Mouse (Mus musculus) kidney, postnatal 0 days (tissue): Measurements from ENCODE around the gene Cytl1. TPM values are rescaled to one million over a fixed set of nuclear protein-coding genes. Genes with fewer than 3 reads are reported as not detected.
A peak's percentile ranks its signal among the peaks of the same experiment; 100 is the strongest.

Experiments used
- ATAC-seq: fragments of 200-750 bp; cut with Nextera tagmentation; replicated peaks from 2 replicates; pipeline ENCODE4 v1.8.0; 2017; ENCODE audit warnings: low read depth, moderate number of reproducible peaks, moderate TSS enrichment, moderate library complexity; ENCODE audit not compliant: low FRiP score
- DNase-seq: peaks from one replicate; pipeline ENCODE4 v3.0.0-alpha.2; 2016; ENCODE audit warnings: low spot score
- H3K27ac ChIP-seq: fragments of 300-500 bp; sonication (generic); 2 replicates; pipeline ENCODE4 v1.5.1; 2014; ENCODE audit warnings: mild to moderate bottlenecking
- H3K27me3 ChIP-seq: fragments of 300-500 bp; sonication (generic); 2 replicates; pipeline ENCODE4 v1.6.1; 2014; ENCODE audit warnings: low read length, mixed read lengths; ENCODE audit not compliant: insufficient read depth
- H3K36me3 ChIP-seq: fragments of 300-500 bp; sonication (generic); 2 replicates; pipeline ENCODE4 v1.6.1; 2014; ENCODE audit warnings: low read length, mixed read lengths; ENCODE audit not compliant: insufficient read depth
- H3K4me1 ChIP-seq: fragments of 300-500 bp; sonication (generic); replicated peaks from 2 replicates; pipeline ENCODE4 v1.6.1; 2014; ENCODE audit warnings: antibody characterized with exemption, low read length, mixed read lengths; ENCODE audit not compliant: insufficient read depth
- H3K4me2 ChIP-seq: fragments of 300-500 bp; sonication (generic); 2 replicates; pipeline ENCODE4 v1.6.1; 2014; ENCODE audit warnings: mild to moderate bottlenecking, low read length, moderate library complexity, mixed read lengths
- H3K4me3 ChIP-seq: fragments of 300-500 bp; sonication (generic); replicated peaks from 2 replicates; pipeline ENCODE4 v1.5.1; 2014; ENCODE audit warnings: low read depth, low read length
- H3K9ac ChIP-seq: fragments of 300-500 bp; sonication (generic); 2 replicates; pipeline ENCODE4 v1.6.1; 2014; ENCODE audit warnings: low read depth, low read length
- H3K9me3 ChIP-seq: fragments of 300-500 bp; sonication (generic); replicated peaks from 2 replicates; pipeline ENCODE4 v1.6.1; 2016; ENCODE audit warnings: low read length, inconsistent platforms, mixed read lengths
- CTCF ChIP-seq: IDR thresholded peaks from 2 replicates; pipeline ENCODE4 v1.5.1; 2016; ENCODE audit warnings: antibody characterized with exemption, low read depth, mild to moderate bottlenecking, moderate library complexity
- WGBS: fragments of 180-500 bp; shearing (Covaris S2); extraction: QIAGEN DNeasy Blood & Tissue Kit; methylation state at CpG from one replicate; pipeline ENCODE4 v1.1.7; 2014; 5-methylcytosine and 5-hydroxymethylcytosine counted together
- polyA plus RNA-seq: library from polyadenylated mRNA; unstranded; fragments of >200 nt; fragmentation: Nextera tagmentation; extraction: Ambion mirVana; gene quantifications from 2 replicates; pipeline ENCODE4 v1.2.1, GENCODE M21; 2015

The Cytl1 gene
- polyA plus RNA-seq = 2.5 and 2.9 TPM in 2 replicates

DNA sequence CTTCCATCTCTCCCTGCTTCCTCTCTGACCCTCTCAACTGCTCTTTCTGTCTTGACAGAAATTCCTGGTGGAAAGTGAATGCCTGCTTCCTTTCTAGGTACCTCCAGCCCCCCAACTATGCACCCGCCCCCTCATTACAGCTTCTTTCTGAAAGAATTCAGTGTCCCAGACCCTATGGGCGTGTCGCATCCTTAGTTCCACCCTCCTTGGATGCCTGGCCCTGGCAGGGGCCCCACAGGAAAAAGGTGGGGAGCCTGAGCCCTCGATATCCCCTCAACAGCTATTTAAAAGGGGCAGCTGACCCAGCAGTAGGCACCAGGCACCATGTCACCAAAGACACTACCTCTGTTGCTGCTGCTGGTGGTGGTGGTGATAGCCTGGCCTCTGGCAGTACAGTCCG is at the start of gene Cytl1:
Gene Cytl1, plus strand, starts transcription at position 296 of the 400 bp plus-strand sequence.
- DNase-seq (no peak), ATAC-seq (no peak)
- Histone ChIP-seq H3K4me1 (no peaks in the 10 kb centered on the region), H3K27ac (no peak within 1 kb of the TSS), H3K9me3 (no peaks in the 10 kb centered on the region), H3K36me3 (no peaks in the 10 kb centered on the region), H3K27me3 (no peaks in the 10 kb centered on the region), H3K4me3 (no peak within 1 kb of the TSS), H3K4me2 (no peak within 1 kb of the TSS), H3K9ac (no peak within 1 kb of the TSS)
- WGBS = 36% methylated on average over 5 of the region's 5 CpGs
- no peak for TF ChIP-seq CTCF

DNA sequence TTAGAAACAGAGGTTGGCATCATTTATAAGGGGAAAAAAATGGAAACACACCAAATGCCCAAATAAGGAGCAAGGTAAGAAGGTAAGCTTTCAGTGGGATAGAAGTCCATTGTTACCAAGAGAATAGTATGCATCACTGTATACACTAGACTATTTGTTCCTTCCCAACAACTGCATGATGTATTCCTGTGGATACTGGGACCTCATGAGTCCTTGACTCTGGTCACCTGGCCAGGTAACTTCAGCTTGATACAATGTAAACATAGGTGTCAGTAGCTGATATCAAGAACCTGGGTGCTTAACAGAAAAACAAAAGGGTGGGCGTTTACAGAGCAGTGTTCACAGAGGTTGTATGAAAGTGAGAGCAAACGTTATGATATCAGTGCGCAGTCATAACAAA is 42.6 kb upstream of the Cytl1 start:
- Histone ChIP-seq H3K4me1 (no peaks in the 10 kb centered on the region), H3K36me3 (no peaks in the 10 kb centered on the region), H3K27me3 (no peaks in the 10 kb centered on the region), H3K9ac (no peak overlapping the region), H3K27ac (no peak overlapping the region), H3K4me3 (no peak overlapping the region), H3K4me2 (no peak overlapping the region), H3K9me3 (no peaks in the 10 kb centered on the region)
- 74% methylated on average over 3 of the region's 3 CpGs for WGBS
- no peak for TF ChIP-seq CTCF
- ATAC-seq (no peak), DNase-seq (no peak)

DNA sequence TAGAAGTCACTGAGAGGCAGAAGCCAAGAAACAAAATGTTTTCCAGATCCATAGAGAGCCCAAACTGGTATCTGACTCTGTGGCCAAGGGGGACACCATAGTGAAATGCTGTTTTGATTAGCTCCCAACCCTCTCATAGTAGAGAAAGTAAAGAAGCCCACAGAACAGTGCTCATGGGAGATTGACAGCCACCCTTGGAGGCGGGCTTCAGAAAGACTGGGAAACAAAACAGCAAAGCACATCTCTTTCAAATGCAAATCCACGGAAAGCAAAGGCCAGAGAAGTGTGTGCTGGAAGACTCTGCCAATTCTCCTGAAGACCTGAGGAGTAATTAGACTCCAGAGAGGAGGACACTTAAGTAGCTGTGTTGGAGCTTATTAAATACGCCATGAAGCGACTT is 39.5 kb upstream of the Cytl1 start:
- Histone ChIP-seq H3K9me3 (no peaks in the 10 kb centered on the region), H3K4me3 (no peak overlapping the region), H3K9ac (no peak overlapping the region), H3K4me2 (no peak overlapping the region), H3K36me3 (no peaks in the 10 kb centered on the region), H3K4me1 (no peaks in the 10 kb centered on the region), H3K27ac (no peak overlapping the region), H3K27me3 (no peaks in the 10 kb centered on the region)
- DNase-seq = no peak
- WGBS = 50% methylated on average over 4 of the region's 4 CpGs
- ATAC-seq = no peak
- TF ChIP-seq CTCF = no peak

DNA sequence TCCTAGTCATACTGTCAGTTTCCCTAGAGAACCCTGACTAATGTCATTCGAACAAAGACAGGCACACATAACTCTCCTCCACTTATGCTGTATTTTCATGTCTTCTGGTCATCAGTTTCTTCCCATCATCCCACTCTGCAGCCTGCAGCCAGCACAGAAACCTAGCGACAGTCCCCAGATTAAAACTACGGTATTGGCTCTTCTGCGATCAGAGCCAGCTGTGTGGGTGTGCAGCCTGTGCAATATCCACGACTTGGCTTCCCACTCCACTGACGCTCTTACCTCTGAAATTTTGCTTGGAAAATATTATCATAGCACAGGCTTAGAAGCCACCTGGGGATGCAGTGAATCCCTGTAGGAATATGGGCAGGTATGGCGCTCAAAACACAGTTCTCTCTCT is 38.0 kb upstream of the Cytl1 start:
- WGBS = 82% methylated on average over 7 of the region's 7 CpGs
- no peak overlapping the region for H3K9ac ChIP-seq
- H3K36me3 ChIP-seq = no peaks in the 10 kb centered on the region
- no peaks in the 10 kb centered on the region for H3K27me3 ChIP-seq
- no peak for TF ChIP-seq CTCF
- H3K27ac ChIP-seq = no peak overlapping the region
- H3K4me3 ChIP-seq = no peak overlapping the region
- H3K9me3 ChIP-seq = no peaks in the 10 kb centered on the region
- DNase-seq = no peak
- no peak overlapping the region for H3K4me2 ChIP-seq
- ATAC-seq = no peak
- H3K4me1 ChIP-seq = no peaks in the 10 kb centered on the region

DNA sequence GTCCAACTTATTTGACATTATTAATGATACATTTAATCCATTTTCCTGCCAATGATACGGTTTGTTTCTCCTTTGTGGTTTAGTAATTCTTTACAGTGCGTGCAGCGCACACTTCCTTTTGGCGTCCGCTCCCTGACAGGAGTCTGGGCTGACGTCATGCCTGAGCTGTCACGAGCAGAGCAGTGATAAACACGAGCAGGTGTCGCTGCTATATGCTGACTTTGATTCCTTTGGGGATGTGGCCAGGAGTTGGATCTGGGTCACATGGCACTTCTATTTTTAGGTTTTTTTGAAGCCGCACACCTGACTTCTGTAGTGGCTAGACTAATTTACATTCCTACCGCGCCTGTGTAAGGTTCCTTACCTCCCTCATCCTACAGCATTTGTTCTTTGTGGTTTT is 35.6 kb upstream of the Cytl1 start:
- Histone ChIP-seq H3K4me2 (no peak overlapping the region), H3K27me3 (no peaks in the 10 kb centered on the region), H3K9ac (no peak overlapping the region), H3K4me1 (no peaks in the 10 kb centered on the region), H3K36me3 (no peaks in the 10 kb centered on the region), H3K9me3 (no peaks in the 10 kb centered on the region), H3K27ac (no peak overlapping the region), H3K4me3 (no peak overlapping the region)
- TF ChIP-seq CTCF = no peak
- WGBS = 44% methylated on average over 12 of the region's 12 CpGs
- ATAC-seq (no peak), DNase-seq (no peak)

DNA sequence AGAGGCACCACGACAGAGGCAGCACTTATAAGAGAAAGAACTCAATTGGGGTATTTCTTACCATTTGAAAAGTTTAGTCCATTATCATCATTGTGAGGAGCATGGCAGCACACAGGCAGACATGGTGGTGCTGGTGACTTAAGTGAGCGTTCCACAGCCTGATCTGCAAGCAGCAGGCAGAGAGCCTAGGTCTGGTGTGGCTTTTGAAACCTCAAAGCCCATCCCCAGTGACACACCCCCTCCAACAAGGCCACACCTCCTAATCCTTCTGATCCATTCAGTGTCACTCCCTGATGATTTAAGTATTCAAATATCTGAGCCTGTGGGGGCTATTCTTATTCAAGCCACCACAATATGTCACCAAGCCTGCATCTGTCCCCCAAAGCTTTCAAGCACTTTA is 30.4 kb upstream of the Cytl1 start:
- 92% methylated on average over 2 of the region's 2 CpGs for WGBS
- Histone ChIP-seq H3K27me3 (no peaks in the 10 kb centered on the region), H3K36me3 (no peaks in the 10 kb centered on the region), H3K4me3 (no peak overlapping the region), H3K4me1 (no peaks in the 10 kb centered on the region), H3K9me3 (no peaks in the 10 kb centered on the region), H3K27ac (no peak overlapping the region), H3K9ac (no peak overlapping the region), H3K4me2 (no peak overlapping the region)
- DNase-seq = no peak
- ATAC-seq = no peak
- TF ChIP-seq CTCF = no peak

DNA sequence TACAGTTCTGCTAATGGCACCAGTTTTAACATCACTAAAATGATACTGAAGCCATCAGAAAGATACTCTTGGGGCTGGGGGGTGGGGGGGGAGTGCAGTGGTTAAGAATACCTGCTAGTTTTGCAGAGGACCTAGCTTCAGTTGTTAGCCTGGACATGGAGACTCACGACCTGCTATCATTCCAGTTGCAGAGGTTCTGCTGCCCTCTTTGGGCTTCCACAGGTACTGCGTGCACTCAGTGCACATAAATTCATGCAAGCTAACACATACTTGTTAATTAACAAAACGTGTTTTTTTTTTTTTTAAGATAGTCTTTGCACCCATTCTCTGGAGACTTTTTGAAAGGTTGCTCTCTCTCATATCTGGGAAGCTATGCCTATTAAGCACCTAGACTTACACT is 27.2 kb upstream of the Cytl1 start:
- Histone ChIP-seq H3K4me1 (no peaks in the 10 kb centered on the region), H3K4me2 (no peak overlapping the region), H3K9ac (no peak overlapping the region), H3K9me3 (no peaks in the 10 kb centered on the region), H3K4me3 (no peak overlapping the region), H3K27me3 (no peaks in the 10 kb centered on the region), H3K36me3 (no peaks in the 10 kb centered on the region), H3K27ac (no peak overlapping the region)
- TF ChIP-seq CTCF = peak; percentile 38; the same call in 1 of the 2 replicates
- WGBS = 61% methylated on average over 3 of the region's 3 CpGs
- no peak for ATAC-seq
- DNase-seq = no peak
